Mouse (Mus musculus): ENCODE measurements at regions not wholly inside any gene's neighbourhood (a gene's known extent, or its start where the extent isn't known, plus 50 kb on each side); places are given as distances from the start of the nearest gene placed in this dataset.

GRCm38 (mm10) chr8:103501328-103501727 is 600.1 kb upstream of the Cdh5 start:
- no peak for DNase-seq (ENCODE audit: low spot score)

- DNase-seq (ENCODE audit: low spot score): no peak
Measured at GRCm38 (mm10) chr8:103502991-103503767, 598.2 kb upstream of the Cdh5 start.

DNA sequence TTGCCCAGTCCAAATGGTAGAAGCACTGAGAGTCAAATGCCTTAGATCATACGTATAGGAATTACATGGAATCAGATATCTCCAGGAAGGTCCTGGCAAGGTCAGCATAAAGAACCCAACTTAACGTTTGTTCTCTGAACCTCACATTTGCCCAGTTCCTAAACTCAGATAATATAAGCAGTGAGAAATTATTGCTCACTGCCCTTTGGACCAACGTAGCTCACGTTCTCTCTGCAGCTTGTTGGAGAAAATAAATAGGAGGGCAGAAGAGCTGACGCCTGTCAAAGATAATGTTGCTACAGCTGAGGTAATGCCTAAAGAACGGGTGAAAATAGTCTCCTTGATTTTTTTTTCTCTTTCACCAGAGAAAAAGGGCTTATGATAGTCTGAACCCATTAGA is 595.1 kb upstream of the Cdh5 start:
- no peak for DNase-seq (ENCODE audit: low spot score)

DNA sequence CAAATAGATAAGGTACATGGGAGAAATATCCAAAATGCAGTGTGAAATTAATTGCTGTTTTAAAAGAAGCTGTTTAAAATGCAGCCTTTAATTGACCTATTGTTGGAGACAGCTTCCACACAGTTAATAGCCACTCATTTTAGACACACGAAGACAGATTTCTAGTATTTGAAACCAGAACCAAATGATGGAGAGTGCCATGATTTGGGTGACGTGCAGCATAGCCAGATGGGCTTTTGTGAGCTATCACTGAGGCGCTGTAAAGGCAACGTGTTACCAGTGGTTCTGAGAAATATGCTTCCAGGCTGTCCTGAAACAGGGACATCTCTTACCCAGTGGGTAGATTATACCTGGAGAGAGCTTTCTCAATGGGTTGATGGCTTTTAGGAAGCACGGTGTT is 594.4 kb upstream of the Cdh5 start:
- DNase-seq (ENCODE audit: low spot score): no peak

- no peak for DNase-seq (ENCODE audit: low spot score)
Measured at GRCm38 (mm10) chr8:103520141-103520866, 581.1 kb upstream of the Cdh5 start.

DNA sequence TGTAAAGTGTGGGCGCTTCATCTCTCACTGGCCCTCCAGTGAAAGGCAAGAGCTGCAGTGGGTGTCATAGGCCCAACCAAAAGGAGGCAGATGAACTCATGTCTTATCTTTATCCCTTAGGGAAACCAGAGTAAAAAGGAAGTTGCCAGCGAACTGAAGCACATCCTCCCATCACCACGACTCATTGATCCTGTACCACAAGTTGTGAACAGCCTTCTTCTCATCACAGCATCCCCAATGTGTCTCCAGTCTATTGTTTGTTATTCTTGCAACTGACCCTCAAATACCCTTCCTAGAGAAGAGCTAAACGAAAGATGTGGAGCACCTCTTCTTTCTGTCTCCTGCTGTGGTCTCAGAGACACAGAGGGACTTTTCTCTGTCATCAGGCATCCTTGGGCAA is 570.5 kb upstream of the Cdh5 start:
- DNase-seq (ENCODE audit: low spot score): no peak

- DNase-seq (ENCODE audit: low spot score): no peak
Measured at GRCm38 (mm10) chr8:103534971-103535370, 566.5 kb upstream of the Cdh5 start.

DNA sequence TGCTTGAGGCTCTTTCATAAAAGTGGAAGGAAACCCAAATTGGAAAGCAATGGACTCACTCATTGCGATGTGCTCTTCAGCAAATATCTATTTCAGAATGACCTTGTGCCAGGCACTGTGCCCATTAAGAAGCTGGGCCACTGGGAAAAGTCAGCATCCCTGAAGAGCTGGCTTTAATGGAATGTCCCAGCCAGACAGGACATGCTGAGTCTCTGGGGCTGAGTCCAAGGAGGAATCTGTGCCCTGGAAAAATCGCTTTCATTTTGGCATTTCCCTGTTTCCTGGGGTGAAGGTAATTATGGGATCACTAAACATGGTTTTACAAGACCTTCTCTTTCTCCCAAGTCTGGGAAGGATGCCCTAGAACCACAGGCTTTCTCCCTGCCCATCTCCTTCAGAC is 564.6 kb upstream of the Cdh5 start:
- no peak for DNase-seq (ENCODE audit: low spot score)

- DNase-seq (ENCODE audit: low spot score): no peak
Measured at GRCm38 (mm10) chr8:103541954-103542353, 559.5 kb upstream of the Cdh5 start.

DNA sequence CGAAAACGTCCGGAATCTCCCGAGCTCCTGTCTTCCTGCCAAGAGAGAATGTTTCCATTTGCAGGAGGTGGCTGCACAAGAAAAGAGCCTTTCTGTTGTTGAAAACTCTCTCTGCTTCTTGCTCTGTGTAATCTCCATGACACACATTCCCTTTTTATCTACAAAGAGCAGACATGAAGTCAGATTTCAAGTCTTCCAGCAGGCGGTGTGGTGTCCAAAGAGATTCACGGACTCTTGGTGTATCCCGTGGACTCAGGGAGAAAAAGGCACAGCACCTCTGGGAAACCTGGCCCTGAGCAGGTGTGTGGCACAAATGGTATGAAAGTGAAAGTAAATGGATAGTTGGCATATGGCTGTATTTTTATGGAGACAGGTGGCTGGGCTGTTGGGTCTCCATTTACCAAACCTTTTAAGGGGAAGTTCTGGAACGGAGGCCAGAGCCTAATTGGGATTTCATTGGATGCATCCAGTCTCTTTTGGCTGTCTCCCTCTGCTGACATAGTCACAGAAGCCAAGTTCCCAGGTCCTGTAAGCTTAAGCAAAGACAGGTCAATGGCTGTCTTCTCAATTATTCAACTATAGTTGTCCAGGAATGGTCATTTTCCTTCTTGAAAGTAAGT is 549.4 kb upstream of the Cdh5 start:
- DNase-seq (ENCODE audit: low spot score): no peak

- no peak for DNase-seq (ENCODE audit: low spot score)
Measured at GRCm38 (mm10) chr8:103561606-103562005, 539.8 kb upstream of the Cdh5 start.

DNA sequence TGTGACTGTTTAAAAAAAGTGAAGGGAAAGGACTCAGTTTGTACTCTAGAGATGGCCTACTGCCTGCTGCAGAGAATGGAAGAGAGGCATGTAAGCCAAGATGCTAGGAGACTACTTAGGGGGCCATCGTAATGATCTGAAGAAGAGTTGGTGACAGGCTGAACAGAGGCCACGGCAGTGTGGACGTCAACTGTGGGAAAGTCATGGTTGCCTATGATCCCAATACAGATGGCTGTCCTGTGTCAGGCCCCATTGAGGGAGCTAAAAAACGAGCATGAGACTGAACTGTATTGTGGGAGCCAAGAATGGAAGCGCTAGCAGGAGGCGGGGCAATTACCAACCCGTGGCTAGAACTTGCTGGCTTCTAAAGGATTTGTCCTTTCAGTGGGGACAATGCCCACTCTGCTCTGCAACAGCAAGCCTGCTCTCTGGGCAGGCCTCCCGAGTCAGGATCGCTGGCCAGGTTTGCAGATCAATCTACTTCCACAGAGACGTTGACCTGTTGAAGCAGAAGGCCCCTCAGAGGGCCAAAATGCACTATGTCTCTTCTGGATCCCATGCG is 530.5 kb upstream of the Cdh5 start:
- DNase-seq (ENCODE audit: low spot score): no peak

DNA sequence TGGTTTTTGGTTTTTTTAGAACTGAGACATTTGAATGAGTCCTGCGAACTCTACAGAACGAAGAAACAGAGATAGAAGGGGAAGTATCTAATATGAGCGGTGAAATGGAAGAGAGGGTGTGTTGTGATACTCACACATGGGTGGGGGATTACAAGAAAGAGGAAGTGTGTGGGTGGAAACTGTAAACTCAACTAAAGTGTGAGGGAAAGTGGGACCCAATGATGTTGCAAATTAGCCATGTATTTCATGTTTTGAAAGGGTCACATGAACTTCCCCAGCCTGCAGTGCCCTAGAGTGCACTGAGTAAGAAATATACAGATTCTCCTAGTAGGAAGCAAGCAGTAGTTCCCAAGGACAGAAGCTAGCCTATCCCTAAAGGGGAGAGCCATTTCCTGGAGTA is 524.3 kb upstream of the Cdh5 start:
- DNase-seq (ENCODE audit: low spot score): no peak

DNA sequence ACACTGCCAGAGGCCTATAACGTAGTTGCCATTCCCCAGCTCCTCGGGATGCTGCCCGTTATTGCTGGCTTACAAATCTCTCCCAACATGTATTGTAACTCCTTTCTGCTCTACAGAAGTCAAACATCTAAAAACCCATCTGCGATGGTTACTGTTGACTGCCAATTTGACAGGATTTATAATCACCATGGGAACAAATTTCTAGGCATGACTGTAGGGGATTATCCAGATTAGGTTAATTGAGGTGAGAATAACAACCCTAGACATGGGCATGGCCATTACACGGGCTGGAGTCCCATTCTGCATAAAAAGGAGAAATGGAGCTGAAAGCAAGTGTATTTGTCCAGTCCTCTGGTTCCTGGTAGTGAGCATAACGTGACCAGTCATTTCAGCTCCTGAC is 523.4 kb upstream of the Cdh5 start:
- DNase-seq (ENCODE audit: low spot score): no peak

DNA sequence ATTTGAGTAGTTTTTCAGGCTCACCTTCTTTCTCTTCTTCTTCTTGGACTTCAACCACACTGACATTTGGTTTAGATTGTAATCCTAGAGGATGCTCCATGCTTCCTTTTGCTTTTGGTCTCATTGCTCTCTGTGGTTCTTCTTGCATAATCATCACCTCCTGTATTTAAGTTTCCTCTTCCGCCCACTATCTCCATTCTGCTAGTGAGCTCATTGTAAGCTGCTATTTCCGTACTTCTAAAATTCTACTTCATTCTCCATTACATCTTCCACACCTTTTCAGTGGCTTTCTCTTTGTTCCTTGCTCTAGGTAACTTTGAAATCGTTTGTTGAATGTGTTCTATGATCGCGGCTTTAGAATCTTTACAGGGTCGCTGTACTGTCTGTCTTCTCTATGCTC is 493.1 kb upstream of the Cdh5 start:
- no peak for DNase-seq (ENCODE audit: low spot score)

GRCm38 (mm10) chr8:103623781-103624434 is 477.5 kb upstream of the Cdh5 start:
- DNase-seq (ENCODE audit: low spot score): no peak

- no peak for DNase-seq (ENCODE audit: low spot score)
Measured at GRCm38 (mm10) chr8:103625166-103625890, 476.1 kb upstream of the Cdh5 start.

- DNase-seq (ENCODE audit: low spot score): no peak
Measured at GRCm38 (mm10) chr8:103626446-103626845, 475.0 kb upstream of the Cdh5 start.

DNA sequence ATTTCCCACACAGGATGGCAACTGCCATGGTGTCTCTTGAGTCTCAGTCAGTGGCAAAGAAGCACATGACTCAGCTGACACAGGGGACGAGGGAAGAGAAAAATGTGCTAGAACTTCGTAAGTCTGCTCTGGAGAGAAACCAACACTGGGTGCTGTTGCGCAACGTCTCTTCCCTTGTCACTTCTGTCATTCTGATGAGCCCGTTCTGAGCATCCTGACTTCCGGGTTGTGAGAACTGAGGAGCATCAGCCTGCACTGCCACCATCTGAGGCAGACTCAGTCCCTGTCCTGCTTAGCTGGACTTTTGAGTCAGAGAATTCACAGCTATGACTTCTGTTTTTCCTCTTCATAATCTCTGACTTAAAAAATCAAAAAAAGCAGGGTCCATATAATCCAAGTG is 468.9 kb upstream of the Cdh5 start:
- DNase-seq (ENCODE audit: low spot score): no peak

- no peak for DNase-seq (ENCODE audit: low spot score)
Measured at GRCm38 (mm10) chr8:103634951-103635350, 466.5 kb upstream of the Cdh5 start.

- DNase-seq (ENCODE audit: low spot score): no peak
Measured at GRCm38 (mm10) chr8:103643621-103644020, 457.8 kb upstream of the Cdh5 start.

GRCm38 (mm10) chr8:103644106-103644505 is 457.3 kb upstream of the Cdh5 start:
- DNase-seq (ENCODE audit: low spot score): peak; percentile 21
